Mouse (Mus musculus) heart, adult 18-20 months (tissue): ENCODE measurements at regions not wholly inside any gene's neighbourhood (a gene's known extent, or its start where the extent isn't known, plus 50 kb on each side); places are given as distances from the start of the nearest gene placed in this dataset.

Source experiments
- DNase-seq, 2 experiments: peaks; one replicate each; pipeline ENCODE4 v3.0.0; 2021 to 2022; ENCODE audit warnings: mixed read lengths in 1 of 2

DNA sequence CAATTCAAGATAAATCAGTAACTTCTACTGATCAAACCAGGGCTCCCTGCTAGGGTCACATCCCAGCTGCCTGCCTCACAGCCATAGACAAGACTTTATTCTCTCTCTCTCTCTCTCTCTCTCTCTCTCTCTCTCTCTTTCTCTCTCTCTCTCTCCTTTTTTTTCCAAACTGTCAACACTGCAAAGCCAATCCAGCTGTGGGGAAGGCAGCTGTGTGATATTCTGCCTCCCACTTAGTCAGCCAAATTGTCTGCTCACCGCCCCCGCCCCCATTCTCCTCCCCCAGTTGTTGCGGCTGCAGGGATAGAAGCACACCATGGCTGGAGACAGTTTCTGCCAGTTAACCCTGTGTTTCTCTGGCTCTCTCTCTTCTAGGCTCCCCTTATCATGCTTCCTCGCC, 198.3 kb downstream of the Cdca7 start:
- DNase-seq = peak; percentile 64 to 68

DNA sequence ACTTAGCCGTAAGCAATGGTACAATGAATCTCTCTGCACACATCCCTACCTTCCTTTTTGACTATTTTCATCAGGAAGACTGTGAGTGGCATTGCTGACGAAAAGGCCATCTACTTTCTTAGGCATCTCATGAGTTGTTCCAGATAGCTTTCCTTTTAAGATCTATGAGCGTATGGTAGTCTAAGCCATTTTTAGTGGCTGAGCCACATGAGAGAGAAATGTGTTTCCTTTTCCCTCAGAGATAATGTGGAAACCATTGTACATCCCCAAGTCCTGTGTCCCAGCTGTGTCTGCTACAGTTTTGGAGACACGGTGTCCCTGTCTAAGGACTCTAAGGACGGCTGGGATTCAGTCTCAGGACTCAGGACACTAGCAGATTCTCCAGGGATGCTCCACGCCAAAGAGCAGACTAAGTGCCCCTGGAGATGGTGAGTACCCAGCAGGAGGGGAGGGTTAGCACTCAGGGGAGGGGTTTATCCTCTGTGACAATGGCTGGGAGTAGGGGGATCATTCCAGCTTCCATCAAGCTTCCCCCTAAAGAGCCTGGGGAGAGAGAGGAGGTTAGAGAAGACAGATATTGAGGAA, 199.0 kb downstream of the Cdca7 start:
- peak; percentile 6 to 17 for DNase-seq

DNA sequence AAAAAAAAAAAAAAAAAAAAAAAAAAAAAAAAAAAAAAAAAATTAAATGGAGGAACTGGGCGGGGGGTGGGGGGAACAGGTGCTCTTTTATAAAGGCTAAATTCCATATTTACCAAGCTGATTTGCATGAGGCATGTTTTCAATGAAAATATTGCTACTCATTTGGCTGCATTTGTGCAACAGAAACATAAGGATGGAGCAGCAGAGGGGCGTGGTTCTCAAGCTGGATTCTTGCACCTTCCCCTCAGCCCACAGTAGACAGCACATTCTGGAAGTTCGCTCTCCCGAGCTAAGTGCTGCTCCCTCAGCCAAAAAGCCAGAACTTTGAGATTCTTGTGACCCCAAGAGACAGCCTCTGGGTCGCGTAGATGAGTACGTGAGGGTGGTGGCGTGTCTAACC, 201.8 kb downstream of the Cdca7 start:
- DNase-seq = peak in 1 of 2 experiments; percentile 12

DNA sequence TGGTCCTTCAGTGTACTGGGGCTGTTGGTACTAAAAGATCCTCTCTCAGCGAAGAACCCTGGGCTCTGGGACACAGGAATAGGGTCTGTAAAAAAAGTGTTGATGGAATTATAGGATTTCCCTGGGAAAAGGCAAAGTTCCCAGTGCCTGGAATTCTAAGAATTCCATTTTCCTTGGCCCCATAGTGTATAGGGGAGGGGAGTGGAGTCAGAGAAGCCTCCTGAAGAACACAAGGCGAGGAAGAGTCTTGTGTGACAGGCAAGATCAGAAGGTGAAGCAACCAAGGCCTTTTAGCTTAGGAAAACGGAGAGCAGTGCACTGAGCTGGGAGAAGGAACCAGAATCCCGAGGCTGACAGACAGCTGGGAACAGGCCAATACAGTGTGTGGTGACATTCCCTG, 212.1 kb downstream of the Cdca7 start:
- no peak for DNase-seq

DNA sequence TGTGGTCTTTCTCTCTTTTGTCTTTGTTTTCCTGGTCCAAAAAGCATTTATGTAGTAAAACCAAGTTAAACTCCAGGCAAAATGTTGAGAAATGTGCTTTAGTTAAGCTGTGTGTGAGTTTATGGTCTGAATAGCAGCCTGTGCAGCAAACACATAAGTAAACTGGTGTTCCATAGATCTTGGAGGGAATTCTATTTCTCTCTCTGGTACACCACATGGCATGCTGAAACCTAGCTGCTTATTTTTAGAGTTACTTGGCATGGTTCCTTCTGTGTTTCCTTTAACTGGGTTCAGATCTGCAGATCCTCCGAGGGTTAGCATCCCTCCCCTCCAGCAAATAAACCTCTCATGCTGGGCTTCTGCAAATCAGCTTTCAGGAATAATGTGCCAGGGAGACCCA, 225.1 kb downstream of the Cdca7 start:
- no peak for DNase-seq

DNA sequence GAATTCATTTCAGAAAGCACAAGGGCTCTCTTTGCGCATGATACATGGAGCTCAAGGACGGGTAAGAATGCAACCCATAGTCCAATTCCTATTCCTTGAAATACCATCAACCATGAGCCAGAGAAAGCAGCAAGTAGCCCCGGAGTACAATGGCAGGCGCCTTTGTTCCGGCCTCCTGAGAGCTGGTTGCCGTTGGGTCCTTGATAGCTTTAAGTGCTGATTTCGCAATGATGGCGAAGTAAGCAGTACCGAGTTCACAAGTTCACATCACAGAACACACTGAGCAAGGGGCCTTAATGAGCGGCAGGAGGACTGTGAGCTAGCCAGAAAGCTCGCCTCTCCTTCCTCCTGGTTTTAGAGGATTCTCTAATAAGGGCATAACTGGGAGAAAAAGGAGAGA, 227.3 kb downstream of the Cdca7 start:
- DNase-seq = no peak

DNA sequence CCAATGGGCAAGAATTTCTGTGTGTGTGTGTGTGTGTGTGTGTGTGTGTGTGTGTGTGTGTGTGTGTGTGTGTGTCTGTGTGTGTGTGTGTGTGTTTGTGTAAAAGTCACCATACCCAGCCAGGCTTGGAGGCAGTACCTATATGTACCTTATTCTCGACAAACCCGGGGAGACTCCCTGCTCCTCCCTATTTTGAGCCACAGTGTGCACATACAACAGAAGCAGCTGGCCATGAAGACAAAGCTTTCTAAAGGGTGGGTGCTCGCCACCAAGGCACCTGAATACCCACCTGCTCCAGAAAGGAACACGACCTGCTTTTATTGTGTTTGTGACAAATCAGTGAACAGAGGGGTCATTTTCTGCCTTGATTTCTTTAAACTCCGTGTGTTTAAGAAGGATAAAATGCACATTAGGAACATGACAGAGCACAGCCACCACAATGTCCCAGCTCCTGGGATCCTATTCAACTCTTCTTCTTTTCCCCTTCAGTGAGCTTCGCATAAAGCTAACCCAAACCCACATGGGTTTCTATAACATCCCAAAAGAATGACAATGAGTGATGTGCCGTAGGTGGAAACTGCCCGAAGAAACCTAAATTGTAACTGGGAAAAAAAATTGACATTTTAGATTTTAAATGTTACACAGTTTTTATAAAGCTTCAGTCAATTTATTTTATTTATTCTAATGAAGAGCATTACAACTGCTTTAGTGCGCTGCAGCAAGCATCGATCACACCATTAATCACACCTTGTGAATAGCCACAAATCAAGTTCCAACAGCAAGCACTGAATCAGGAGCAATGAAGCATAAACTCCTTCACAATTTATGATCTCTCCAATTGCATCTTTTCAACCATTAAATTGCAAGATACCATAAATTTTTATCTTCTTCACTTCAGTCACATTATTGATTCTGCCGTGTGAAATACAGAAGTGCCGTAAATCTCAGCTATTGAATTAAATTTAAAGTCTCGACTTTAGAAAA, 232.0 kb downstream of the Cdca7 start:
- DNase-seq = no peak

DNA sequence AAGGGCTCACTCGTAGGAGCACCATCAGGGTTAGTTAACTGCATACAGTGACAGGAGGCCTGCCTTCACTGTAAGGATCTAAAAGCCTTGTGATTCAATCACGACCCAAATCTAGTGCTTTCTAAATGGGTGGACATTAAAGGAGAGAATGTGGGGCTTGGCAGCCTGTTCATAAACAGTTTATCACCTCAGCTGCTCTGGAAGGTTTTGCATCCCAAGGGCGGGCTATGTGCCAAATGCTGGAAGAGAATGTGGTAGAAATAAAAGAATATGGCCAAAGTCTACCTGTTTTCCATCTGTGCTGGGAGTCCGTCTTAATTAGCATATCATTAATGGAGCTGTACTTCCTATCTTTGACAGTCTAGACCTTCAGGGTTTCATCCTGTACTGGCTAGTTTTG, 241.0 kb downstream of the Cdca7 start:
- no peak for DNase-seq

DNA sequence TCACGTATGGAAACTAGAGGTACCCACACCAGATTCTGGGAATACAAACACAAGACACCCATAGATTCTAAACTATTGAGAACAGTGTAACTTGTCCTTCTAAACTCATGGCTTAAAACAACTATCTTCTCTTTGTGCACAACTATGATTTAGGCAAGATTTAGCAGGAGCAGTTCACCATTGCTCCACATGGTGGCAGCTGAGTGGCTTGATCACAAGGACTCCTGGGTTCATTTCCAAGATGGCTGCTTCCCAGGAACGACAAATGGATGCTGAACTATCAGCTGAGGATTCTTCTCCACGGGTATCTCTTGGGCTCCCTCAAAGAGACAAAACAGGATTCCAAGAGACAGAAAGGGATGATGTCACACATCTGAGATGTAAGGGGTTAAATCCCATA, 251.5 kb downstream of the Sp3 start:
- DNase-seq = peak; percentile 54 to 83

DNA sequence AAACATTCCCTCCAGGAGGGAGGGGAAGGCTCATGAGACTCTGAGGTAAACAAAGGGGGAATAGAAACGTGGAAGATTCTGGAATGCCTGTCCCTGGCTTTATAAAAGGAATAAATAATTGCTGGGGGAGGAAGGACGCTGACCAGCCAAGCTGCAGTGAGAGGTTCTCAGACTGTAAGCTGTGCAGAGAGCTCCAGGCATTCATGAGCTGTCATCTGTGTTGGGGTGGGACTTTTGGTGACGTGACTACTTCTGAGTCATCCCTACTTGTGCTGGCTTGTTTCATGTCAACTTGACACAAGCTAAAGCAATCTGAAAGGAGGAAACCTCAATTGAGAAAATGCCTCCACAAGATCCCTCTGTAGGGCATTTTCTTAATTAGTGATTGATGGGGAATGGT, 246.9 kb downstream of the Sp3 start:
- peak in 1 of 2 experiments; percentile 25 for DNase-seq

DNA sequence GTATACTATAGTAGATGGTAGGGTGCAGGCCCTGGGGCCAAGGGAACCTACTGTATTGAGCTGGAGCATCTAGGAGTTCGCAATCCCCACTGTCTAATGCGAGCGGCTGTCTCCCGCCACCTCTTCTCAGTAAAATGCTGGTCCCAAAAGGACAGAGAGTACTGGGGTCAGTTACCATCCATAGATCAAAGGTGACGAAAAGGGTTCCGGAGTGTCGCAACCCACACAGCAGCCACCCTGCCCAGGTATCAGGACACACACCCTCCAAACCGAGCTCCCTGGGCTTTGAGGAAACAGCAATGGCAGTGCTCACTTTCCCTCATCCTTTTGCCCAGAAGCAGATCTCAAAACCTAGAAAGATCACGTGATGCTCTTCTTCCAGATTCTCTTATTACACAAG, 245.2 kb downstream of the Sp3 start:
- no peak for DNase-seq

DNA sequence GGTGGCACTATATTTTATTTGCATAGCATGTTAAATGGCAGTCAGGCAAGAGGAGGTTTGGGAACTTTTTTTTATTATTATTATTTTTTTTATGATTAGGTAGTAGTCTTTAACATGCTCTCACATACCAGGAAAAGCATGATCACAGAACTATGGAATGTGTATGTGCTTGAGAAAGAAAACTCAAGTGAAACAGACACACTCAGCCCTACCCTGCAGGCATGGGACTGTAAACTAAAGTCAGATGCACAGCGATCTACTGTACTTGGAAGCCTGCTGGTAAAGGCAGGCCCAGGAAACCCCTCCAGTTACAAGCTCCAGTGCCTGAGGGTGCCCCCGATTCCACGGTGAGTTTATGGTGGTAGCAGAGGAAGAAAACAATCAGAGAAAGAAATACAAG, 243.6 kb downstream of the Sp3 start:
- no peak for DNase-seq

DNA sequence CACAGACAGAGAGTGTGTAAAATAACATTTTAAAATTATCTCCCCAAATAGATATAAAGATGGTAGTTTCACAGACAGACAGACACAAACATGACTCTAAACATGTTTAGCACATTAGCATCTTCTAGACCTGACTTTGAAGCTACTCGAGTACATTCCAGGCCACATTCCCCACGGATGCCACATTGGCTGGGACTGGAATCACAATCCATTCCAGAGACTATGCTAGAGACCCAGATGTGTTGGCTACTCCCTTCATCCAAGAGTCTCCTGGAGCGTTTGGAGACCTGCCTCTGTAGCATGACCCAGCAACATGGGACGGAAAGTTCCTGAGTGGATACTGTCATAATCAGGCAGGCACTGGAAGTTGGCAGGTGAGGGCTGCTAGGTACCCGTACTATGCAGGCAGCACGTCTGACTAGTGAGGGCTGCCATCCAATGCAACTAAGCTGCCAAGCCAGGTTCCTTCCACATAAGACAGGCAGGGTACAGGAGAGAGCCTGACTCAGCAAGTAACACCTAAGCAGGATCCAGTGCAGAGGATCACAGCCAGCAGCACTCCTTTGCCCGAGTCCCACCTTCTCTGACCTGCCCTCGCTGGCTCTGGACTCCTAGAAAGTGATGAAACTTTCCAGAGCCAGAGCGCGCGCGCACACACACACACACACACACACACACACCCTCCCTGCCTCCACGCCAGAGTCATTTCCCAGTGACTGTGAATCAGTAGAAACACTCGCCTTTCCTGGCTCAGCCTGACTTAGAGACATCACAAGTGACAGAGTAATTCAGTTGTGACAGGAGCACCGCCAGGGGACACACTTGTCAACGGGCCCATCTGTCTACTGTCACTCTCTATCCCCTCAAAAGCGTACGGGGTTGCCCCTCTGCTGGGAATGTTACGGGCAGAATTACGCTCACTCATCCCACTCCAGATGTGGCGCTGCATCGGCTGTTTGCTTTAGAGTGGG, 239.6 kb downstream of the Sp3 start:
- peak; percentile 56 to 59 for DNase-seq

DNA sequence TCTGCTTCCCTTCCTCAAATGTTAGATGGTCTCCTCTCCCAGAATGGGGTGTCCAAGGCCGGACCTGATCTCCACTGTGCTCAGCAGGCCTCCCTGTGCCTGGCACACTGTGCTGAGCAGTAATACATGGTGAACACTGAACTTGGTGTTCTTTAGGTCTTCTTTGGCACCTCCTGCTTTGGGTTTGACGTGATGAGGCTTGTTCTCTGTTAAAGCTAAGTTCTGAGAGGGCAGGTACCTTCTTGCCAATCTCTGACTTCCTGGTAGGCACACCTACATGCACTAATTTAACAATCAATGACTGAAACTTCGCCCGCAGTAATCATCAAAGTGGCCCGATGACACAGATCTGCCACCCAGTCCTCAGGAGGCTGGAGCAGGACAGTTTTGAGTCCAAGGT, 238.5 kb downstream of the Sp3 start:
- no peak for DNase-seq

DNA sequence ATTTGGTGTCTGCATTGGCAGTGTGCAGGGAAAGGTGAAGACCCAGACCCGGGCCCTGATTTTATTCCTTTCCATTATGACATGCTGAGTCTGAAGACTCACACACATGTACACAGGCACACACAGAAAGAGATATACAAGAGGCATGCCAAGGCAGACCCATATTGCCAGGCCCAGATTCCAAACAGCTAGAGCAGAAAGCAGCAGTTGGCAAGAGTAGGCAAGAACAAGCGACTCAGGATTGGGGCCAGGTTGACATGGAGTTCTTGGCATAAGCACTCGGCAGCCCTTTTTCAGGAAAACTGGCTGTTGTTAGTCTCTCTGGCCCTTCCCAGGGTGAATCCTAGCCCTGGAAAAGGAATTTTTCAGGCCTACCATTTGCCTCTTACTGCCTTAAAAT, 236.6 kb downstream of the Sp3 start:
- peak in 1 of 2 experiments; percentile 51 for DNase-seq

DNA sequence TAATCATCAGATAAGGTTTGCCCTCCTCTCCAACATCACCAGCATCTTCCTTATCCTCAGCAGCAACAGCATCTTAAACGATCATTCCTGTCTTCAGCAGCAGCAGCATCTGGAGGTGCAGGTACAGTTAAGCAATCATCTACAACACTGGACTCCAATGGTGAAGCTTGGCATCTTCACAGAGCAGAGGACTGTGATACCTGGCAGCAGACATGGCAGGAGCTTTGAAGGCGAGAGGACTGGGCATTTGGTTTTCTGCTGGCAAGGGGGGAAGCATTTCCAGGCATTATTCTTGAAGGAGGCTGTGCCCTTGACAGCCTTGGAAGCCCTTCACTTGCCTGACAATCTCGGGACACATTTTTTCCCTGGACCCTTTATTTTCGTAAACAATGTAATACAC, 235.3 kb downstream of the Sp3 start:
- DNase-seq = no peak

DNA sequence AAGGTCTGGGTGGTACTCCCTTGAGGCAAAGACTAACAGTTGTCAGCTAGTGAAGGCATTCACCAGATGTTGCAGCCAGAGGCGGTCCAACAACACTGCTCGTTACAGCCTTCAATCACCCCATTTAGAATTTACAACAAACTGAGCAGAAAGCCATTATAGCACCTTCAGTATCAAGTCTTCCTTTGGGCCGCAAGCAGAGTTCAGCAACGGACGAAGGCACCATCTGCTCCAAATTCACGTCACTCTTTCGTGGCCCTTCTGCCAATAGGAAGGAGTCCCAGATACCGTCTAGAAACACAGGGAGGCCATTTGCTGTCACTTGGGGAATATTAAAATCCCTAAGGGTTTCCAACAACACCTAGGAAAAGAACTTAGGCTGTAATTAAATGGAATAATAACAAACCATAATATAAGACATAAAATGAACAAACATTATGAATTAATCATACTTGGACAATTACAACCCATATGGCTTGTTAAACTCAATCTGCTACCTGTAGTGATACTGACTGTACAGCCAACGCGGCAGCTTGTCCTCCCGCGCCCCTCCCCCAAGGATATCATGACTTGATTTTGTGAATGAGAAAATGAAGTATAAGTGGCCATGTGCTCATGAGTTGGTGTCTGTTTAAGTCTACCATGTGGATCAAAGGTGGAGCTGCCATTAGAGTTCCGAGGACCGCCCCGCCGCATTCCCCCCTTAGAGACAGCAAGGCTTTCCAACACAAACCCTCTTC, 233.6 kb downstream of the Sp3 start:
- DNase-seq = no peak

DNA sequence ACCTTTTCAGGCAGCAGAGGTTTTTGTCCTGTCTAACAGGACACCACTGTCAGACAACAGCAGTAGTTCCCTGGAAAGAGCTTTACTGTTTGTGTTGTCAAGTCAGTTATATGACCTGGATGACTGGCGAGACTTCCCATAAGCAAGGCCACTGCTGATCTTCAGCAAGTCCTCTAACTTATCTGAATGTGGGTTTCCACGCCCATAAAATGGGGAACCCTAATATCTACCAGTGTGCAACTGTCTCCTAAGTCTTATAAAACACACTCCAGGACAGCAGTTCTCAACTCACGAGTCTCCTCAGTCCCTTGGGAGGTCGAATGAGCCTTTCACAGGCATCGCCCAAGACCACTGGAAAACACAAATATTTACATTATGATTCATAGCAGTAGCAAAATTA, 232.9 kb downstream of the Sp3 start:
- no peak for DNase-seq

DNA sequence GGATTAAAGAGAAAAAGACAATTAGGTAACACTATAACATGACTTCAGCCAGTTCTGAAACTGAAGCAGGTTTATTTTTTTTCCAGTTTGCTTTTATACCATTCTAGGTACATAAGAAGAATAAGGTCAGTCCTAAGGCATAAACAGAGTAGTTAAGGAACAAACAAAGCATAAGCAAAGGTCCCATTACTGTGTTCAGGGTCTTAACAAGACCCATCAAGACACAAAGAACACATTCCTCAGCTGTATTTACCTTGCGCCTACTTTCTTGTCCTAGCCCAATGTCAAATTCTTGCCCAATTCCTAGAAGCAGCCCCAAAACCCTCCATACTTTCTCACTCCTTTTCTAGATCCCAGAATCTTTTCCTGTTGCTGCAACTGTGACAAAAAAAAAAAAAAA, 230.8 kb downstream of the Sp3 start:
- DNase-seq = no peak

DNA sequence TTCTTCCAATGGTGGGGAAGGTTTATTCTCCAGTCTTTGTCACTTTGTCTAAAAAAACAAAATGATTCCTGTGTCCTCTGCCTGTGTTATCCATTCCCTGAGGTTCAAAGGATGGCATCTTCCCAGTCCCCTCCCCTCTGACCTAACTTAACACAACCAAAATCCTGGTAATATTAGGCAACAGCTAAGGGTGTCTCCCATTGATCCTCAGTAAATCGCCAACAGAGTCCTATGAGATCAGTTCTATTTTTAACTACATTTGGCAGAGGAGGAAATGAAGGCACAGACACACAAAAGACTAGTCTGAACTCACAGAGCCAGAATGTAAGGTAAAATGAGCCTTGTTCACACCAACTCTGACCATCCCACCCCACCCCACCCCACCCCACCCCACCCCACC, 228.8 kb downstream of the Sp3 start:
- peak; percentile 50 to 64 for DNase-seq

DNA sequence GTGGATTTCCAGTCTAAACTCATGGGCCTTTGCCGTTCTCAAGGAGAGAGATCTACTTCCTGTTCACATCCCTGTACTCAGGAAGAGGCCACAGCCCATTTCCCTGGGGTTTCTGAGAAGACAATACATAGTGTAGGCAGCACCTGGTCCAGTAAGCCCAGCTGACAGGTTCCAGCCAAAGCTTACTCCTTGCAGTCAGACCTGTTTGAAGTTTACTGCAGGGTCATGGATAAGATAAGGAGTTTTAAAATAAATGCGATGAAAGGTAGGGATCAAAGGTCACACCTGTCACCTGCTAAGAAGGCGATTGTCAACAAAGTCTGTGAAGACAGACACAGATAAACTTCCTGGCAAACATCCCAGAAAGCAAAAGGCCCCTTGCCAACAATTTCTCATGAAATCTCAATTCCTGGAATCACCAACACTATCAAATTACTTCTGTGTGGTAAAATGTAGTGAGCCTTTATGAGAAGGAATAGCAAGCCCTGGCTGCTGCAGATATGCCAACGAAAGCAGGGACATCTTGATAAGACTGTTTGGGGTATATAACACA, 227.5 kb downstream of the Sp3 start:
- peak; percentile 74 to 79 for DNase-seq
